Mouse (Mus musculus) right cerebral cortex, postnatal 4 days (tissue): Measurements from ENCODE around the gene Mtnr1b.

ENCODE experiments used
- DNase-seq: peaks from one replicate; pipeline ENCODE4 v3.0.0-alpha.2; 2022

The Mtnr1b gene

DNA sequence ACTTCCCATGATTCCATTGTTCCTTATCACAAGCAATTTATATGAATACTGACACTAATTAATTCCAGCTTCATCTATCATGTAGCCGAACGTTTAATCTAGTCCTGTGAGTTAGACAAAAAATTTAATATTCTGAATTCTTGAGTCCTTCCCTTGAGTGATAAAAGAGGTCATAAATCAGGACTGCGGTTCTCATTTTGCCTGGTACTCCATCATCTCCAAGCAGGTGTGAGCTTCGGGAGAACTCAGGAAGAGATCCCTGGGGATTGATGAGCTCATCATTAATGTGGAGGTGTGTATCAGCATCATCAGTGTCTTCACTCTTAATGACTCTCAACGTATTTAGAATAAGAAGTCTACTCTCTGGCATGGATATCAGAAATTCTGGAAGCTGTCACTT lies 74.0 kb downstream of the Mtnr1b start:
- no peak for DNase-seq

GRCm38 (mm10) chr9:15794408-15794807 lies 79.9 kb downstream of the Mtnr1b start:
- DNase-seq = no peak

DNA sequence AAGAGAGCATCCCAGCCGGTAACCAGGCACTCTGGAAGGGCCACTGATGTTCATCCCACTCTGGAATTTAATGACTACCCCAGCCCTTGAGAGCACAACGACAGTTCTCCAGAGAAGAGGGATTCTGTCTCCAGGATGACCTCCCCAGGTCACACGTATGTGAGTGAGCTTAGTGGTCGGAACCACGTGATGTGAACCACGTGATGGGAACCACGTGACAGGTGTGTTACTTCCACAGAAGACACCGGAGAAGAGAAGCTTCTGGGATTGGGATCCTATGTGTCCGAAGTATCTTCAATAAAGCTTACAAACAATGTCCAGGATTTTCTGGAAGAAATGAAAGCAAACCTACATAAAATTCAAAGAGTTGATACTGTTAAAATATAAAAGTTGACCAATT lies 82.3 kb downstream of the Mtnr1b start:
- no peak for DNase-seq

DNA sequence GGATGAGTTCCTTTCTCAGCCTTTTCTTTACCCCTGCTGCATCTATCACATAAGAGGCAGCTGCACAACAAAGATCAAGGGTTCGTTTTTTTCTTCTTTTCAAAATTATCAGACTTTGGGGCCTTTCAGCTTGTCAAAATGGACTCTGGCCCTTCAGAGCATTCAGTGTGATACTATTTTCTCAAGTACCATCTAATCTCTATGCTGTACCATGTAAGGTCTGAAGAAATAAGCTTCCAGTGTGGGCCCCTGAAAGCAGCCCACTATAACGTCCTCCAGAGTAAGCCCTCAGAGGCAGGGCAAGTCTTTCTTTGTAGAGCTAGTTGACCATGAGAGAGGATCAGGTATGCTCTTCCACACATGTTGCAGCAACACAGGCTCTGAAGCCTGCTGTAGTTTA lies 87.7 kb downstream of the Mtnr1b start:
- DNase-seq = no peak

- no peak for DNase-seq
These were observed 88.2 kb downstream of the Mtnr1b start for GRCm38 (mm10) chr9:15786192-15786591.

DNA sequence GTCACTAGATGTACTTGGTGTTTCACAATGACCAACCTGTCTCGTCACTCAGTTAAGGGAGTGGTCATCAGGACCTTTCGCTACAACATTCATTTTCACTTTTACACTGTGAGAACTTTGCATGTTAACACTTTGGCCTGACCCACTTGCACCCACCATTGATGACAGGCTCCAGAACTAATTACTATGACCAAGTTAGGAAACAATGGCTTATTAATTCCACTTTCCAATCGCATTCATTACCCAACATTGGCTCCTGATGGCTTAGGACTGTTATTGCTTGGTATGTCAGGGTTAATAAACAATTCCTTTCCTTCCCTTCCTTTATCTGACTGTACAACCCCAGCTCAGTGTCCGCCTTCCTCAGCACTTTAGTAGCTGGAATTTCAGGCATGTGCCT lies 92.4 kb downstream of the Mtnr1b start:
- no peak for DNase-seq

- no peak for DNase-seq
These were observed 99.4 kb downstream of the Mtnr1b start for GRCm38 (mm10) chr9:15774911-15775310.
